Mouse (Mus musculus) Patski (cell line): ENCODE data around the gene Poc1b. TPM values are rescaled to one million over a fixed set of nuclear protein-coding genes. Genes with fewer than 3 reads are reported as not detected.

ENCODE experiments used
- ATAC-seq: fragments of 100-300 bp; one replicate; pipeline ENCODE4 v1.8.0; 2021
- CTCF ChIA-PET: fragments of 350-600 bp; sonication (Branson Sonifier 250); formaldehyde crosslinking; loops from one replicate; lab custom pipeline; 2022; ENCODE audit warnings: inconsistent platforms; lab: Charles Lee
- POLR2A ChIA-PET: fragments of 350-600 bp; sonication (Branson Sonifier 250); formaldehyde crosslinking; loops from one replicate; lab custom pipeline; 2022; ENCODE audit warnings: antibody characterized with exemption, inconsistent platforms; lab: Charles Lee
- DNase-seq: peaks from one replicate; pipeline ENCODE4 v3.0.0-alpha.2; 2011; ENCODE audit warnings: low read depth, low spot score
- H3K27me3 ChIP-seq: fragments of 371-371 bp; one replicate; pipeline ENCODE4 v1.5.1; 2021
- CTCF ChIP-seq: fragments of 100-300 bp; IDR thresholded peaks from one replicate; pipeline ENCODE4 v1.5.1; 2021
- in situ Hi-C: fragments of 300-500 bp; cut with MboI; formaldehyde crosslinking; loops from 3 replicates; pipeline ENCODE4 v1.11.1; 2018; ENCODE audit warnings: low pct_unique_long_range_greater_than_20kb, mixed read lengths
- polyA plus RNA-seq: library from polyadenylated mRNA; unstranded; gene quantifications from one replicate; pipeline ENCODE4 v1.2.3, GENCODE M21; 2021

Poc1b gene
- polyA plus RNA-seq, 1 experiment from 2014 or later = 10.5 TPM

GRCm38 (mm10) chr10:99234336-99234735, 127.5 kb downstream of the Poc1b start:
- in situ Hi-C loops = no loop called here
- POLR2A ChIA-PET = interaction anchor here (0.7 kb wide), 1 partner anchor 39 kb away, joined by 5 read pairs; no protein-coding TSS in a partner anchor
- TF ChIP-seq CTCF = no peak
- H3K27me3 ChIP-seq = no peaks in the 10 kb centered on the region
- DNase-seq (no peak), ATAC-seq (no peak)
- CTCF ChIA-PET = no interaction called here

- in situ Hi-C loops = no loop called here
- no peak for ATAC-seq
- H3K27me3 ChIP-seq = no peaks in the 10 kb centered on the region
- no peak for TF ChIP-seq CTCF
- CTCF ChIA-PET = no interaction called here
- no peak for DNase-seq
- POLR2A ChIA-PET = interaction anchor here (0.7 kb wide), 1 partner anchor 40 kb away, joined by 5 read pairs; no protein-coding TSS in a partner anchor
These were observed 128.2 kb downstream of the Poc1b start for GRCm38 (mm10) chr10:99235081-99235480.

- peak; percentile 48 for ATAC-seq
- POLR2A ChIA-PET = interaction anchor here (0.7 kb wide), 1 partner anchor 27 kb away, joined by 9 read pairs; no protein-coding TSS in a partner anchor
- CTCF ChIA-PET = no interaction called here
- no peaks in the 10 kb centered on the region for H3K27me3 ChIP-seq
- TF ChIP-seq CTCF = no peak
- in situ Hi-C loops = no loop called here
- no peak for DNase-seq
These were observed 130.5 kb downstream of the Poc1b start for GRCm38 (mm10) chr10:99237205-99237832.

- H3K27me3 ChIP-seq = no peaks in the 10 kb centered on the region
- POLR2A ChIA-PET = no interaction called here
- no peak for ATAC-seq
- no peak for DNase-seq
- CTCF ChIA-PET = no interaction called here
- in situ Hi-C loops = no loop called here
- TF ChIP-seq CTCF = no peak
These were observed 131.7 kb downstream of the Poc1b start for GRCm38 (mm10) chr10:99238537-99238936.

GRCm38 (mm10) chr10:99241284-99241828, 134.5 kb downstream of the Poc1b start:
- DNase-seq (no peak), ATAC-seq (no peak)
- ChIA-PET CTCF (interaction anchor here (2.3 kb wide), 1 partner anchor 15 kb away, joined by 7 read pairs; no protein-coding TSS in a partner anchor), POLR2A (interaction anchor here (0.9 to 4.4 kb wide), 5 partner anchors 9 to 368 kb away, joined by 3 to 41 read pairs (median 4); partner anchors contain the start of gene Dusp6)
- H3K27me3 ChIP-seq = no peaks in the 10 kb centered on the region
- in situ Hi-C loops = no loop called here
- no peak for TF ChIP-seq CTCF

- H3K27me3 ChIP-seq = no peaks in the 10 kb centered on the region
- TF ChIP-seq CTCF = no peak
- CTCF ChIA-PET = interaction anchor here (0.8 to 2.3 kb wide), 6 partner anchors 15 to 53 kb away, joined by 3 to 7 read pairs (median 4); no protein-coding TSS in a partner anchor
- in situ Hi-C loops = no loop called here
- DNase-seq (no peak), ATAC-seq (peak; percentile 88)
- POLR2A ChIA-PET = interaction anchor here (0.9 to 4.4 kb wide), 3 partner anchors 8 to 20 kb away, joined by 3 to 41 read pairs (median 5); partner anchors contain the start of gene Dusp6
These were observed 135.2 kb downstream of the Poc1b start for GRCm38 (mm10) chr10:99241829-99242711.

GRCm38 (mm10) chr10:99242721-99243120, 135.9 kb downstream of the Poc1b start:
- DNase-seq (no peak), ATAC-seq (no peak)
- in situ Hi-C loops = no loop called here
- no peak for TF ChIP-seq CTCF
- POLR2A ChIA-PET = interaction anchor here (0.5 to 4.4 kb wide), 3 partner anchors 13 to 45 kb away, joined by 3 to 41 read pairs (median 3); partner anchors contain the start of gene Dusp6
- CTCF ChIA-PET = interaction anchor here (0.8 to 2.3 kb wide), 8 partner anchors 13 to 54 kb away, joined by 3 to 7 read pairs (median 3); no protein-coding TSS in a partner anchor
- no peaks in the 10 kb centered on the region for H3K27me3 ChIP-seq

- no peak for TF ChIP-seq CTCF
- DNase-seq = no peak
- no peaks in the 10 kb centered on the region for H3K27me3 ChIP-seq
- POLR2A ChIA-PET = interaction anchor here (0.8 to 4.4 kb wide), 2 partner anchors 18 to 341 kb away, joined by 3 to 41 read pairs; partner anchors contain the start of gene Dusp6
- in situ Hi-C loops = no loop called here
- CTCF ChIA-PET = interaction anchor here (1.1 to 1.5 kb wide), 3 partner anchors 14 to 21 kb away, joined by 3 to 4 read pairs (median 3); no protein-coding TSS in a partner anchor
- ATAC-seq = no peak
These were observed 137.2 kb downstream of the Poc1b start for GRCm38 (mm10) chr10:99243907-99244489.

- ATAC-seq (no peak), DNase-seq (no peak)
- in situ Hi-C loops = no loop called here
- no peak for TF ChIP-seq CTCF
- CTCF ChIA-PET = interaction anchor here (1.4 kb wide), 1 partner anchor 16 kb away, joined by 5 read pairs; no protein-coding TSS in a partner anchor
- no peaks in the 10 kb centered on the region for H3K27me3 ChIP-seq
- POLR2A ChIA-PET = no interaction called here
These were observed 137.9 kb downstream of the Poc1b start for GRCm38 (mm10) chr10:99244655-99245260.
